In the genomic region with DNA sequence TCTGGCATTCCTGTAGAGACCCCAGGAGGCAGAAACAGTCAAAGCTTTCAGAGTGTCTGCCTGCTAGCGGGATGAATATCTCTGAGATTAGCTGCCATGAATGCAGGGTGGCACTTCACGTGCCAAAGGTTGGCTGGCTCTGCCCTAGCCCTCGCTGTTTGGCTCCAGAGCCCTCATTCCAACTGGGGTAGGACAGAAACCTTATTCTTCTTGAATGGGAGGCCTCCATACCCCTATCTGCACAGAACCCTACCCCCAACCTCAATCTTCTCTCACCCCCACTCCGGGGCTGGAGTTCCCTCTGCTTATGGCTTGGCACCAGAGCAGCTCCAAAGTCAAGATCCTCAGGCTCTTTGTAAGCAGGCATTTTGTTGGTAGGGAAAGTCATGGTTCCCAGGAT, we compare ENCODE assay signal across 19 mouse cellular contexts. TPM values are rescaled to one million over a fixed set of nuclear protein-coding genes. Genes with fewer than 3 reads are reported as not detected.
DNase-seq lines count a peak whose midpoint lies in the region; ATAC-seq and TF ChIP-seq lines count a peak whose summit lies in the region.
"Had no signal": no experiment of that assay in that cellular context is flagged by ENCODE, and none has a peak within 500 bp of the region (broad histone marks: within the 10 kb centered on the region; RNA-seq: fewer than 3 reads in every experiment).

No protein-coding gene starts in this region.

- DNase-seq in embryonic facial prominence, embryonic 14.5 days (ENCODE audit: low spot score) = no peak
- DNase-seq in embryonic facial prominence, embryonic 10.5 days (ENCODE audit: low spot score) = no peak
- DNase-seq in hindbrain, postnatal 0 days (ENCODE audit: low spot score) = no peak
- DNase-seq in hindbrain, embryonic 11.5 days (ENCODE audit: low spot score) = no peak
- DNase-seq: adrenal gland, postnatal 25 days; cerebellum, adult 18-20 months; cerebellum, adult 9-11 months; cerebellum, postnatal 36 days; gastrocnemius, adult 2 months; gastrocnemius, postnatal 25 days had no signal

- H3K4me1 ChIP-seq in embryonic facial prominence, embryonic 14.5 days (ENCODE audit: control insufficient read depth, insufficient read depth, low read length) = no peaks in the 10 kb centered on the region
- H3K4me1 ChIP-seq in embryonic facial prominence, embryonic 10.5 days = peaks cover 5% of the 10 kb centered on the region
- H3K4me1 ChIP-seq in hindbrain, postnatal 0 days (ENCODE audit: insufficient read depth, low read length) = no peaks in the 10 kb centered on the region
- no peaks in the 10 kb centered on the region for H3K4me1 ChIP-seq in hindbrain, embryonic 11.5 days (replicated peaks; ENCODE audit: control insufficient read depth, insufficient read depth, low read length)
- no peaks in the 10 kb centered on the region for H3K4me1 ChIP-seq in neural tube, embryonic 14.5 days (ENCODE audit: control insufficient read depth, insufficient read depth, low read length)
- no peaks in the 10 kb centered on the region for H3K4me1 ChIP-seq in neural tube, embryonic 15.5 days
- no peaks in the 10 kb centered on the region for H3K4me1 ChIP-seq in midbrain, embryonic 15.5 days

- H3K27ac ChIP-seq in embryonic facial prominence, embryonic 14.5 days (replicated peaks; ENCODE audit: low read depth, low read length) = no peak overlapping the region
- no peak overlapping the region for H3K27ac ChIP-seq in embryonic facial prominence, embryonic 10.5 days (replicated peaks)
- no peak overlapping the region for H3K27ac ChIP-seq in hindbrain, postnatal 0 days
- H3K27ac ChIP-seq in hindbrain, embryonic 11.5 days (ENCODE audit: low read depth, low read length) = no peak overlapping the region
- no peak overlapping the region for H3K27ac ChIP-seq in neural tube, embryonic 14.5 days (ENCODE audit: low read depth, low read length)
- H3K27ac ChIP-seq in neural tube, embryonic 15.5 days (replicated peaks) = no peak overlapping the region
- H3K27ac ChIP-seq in midbrain, embryonic 15.5 days = no peak overlapping the region
- H3K27ac ChIP-seq: hindbrain, embryonic 14.5 days had no signal

- H3K9me3 ChIP-seq in embryonic facial prominence, embryonic 14.5 days (ENCODE audit: control insufficient read depth, low read length) = no peaks in the 10 kb centered on the region
- no peaks in the 10 kb centered on the region for H3K9me3 ChIP-seq in embryonic facial prominence, embryonic 10.5 days
- no peaks in the 10 kb centered on the region for H3K9me3 ChIP-seq in hindbrain, postnatal 0 days (ENCODE audit: low read length)
- no peaks in the 10 kb centered on the region for H3K9me3 ChIP-seq in hindbrain, embryonic 11.5 days (ENCODE audit: control insufficient read depth, low read length)
- no peaks in the 10 kb centered on the region for H3K9me3 ChIP-seq in neural tube, embryonic 14.5 days (ENCODE audit: control insufficient read depth, low read length)
- no peaks in the 10 kb centered on the region for H3K9me3 ChIP-seq in neural tube, embryonic 15.5 days (replicated peaks)
- no peaks in the 10 kb centered on the region for H3K9me3 ChIP-seq in midbrain, embryonic 15.5 days
- H3K9me3 ChIP-seq: heart, embryonic 12.5 days had no signal

- no peaks in the 10 kb centered on the region for H3K27me3 ChIP-seq in embryonic facial prominence, embryonic 14.5 days (replicated peaks; ENCODE audit: control insufficient read depth, insufficient read depth, low read length)
- H3K27me3 ChIP-seq in embryonic facial prominence, embryonic 10.5 days (replicated peaks; ENCODE audit: low read depth, poor library complexity, severe bottlenecking) = no peaks in the 10 kb centered on the region
- no peaks in the 10 kb centered on the region for H3K27me3 ChIP-seq in hindbrain, postnatal 0 days (ENCODE audit: insufficient read depth, low read length)
- no peaks in the 10 kb centered on the region for H3K27me3 ChIP-seq in hindbrain, embryonic 11.5 days (ENCODE audit: control insufficient read depth, insufficient read depth, low read length)
- H3K27me3 ChIP-seq in neural tube, embryonic 14.5 days (ENCODE audit: control insufficient read depth, insufficient read depth, low read length) = no peaks in the 10 kb centered on the region
- H3K27me3 ChIP-seq in neural tube, embryonic 15.5 days (replicated peaks) = no peaks in the 10 kb centered on the region
- no peaks in the 10 kb centered on the region for H3K27me3 ChIP-seq in midbrain, embryonic 15.5 days (replicated peaks)

- WGBS in embryonic facial prominence, embryonic 14.5 days = 51% methylated on average over 4 of the region's 4 CpGs
- WGBS in embryonic facial prominence, embryonic 10.5 days = 59% methylated on average over 4 of the region's 4 CpGs
- 44% methylated on average over 4 of the region's 4 CpGs for WGBS in hindbrain, postnatal 0 days
- 64% methylated on average over 4 of the region's 4 CpGs for WGBS in hindbrain, embryonic 11.5 days
- 64% methylated on average over 4 of the region's 4 CpGs for WGBS in neural tube, embryonic 14.5 days
- 74% methylated on average over 4 of the region's 4 CpGs for WGBS in neural tube, embryonic 15.5 days
- 75% methylated on average over 4 of the region's 4 CpGs for WGBS in midbrain, embryonic 15.5 days

- peak; percentile 41; the same call in 1 of the 2 replicates for ATAC-seq in embryonic facial prominence, embryonic 14.5 days (ENCODE audit: low read depth)
- ATAC-seq in hindbrain, postnatal 0 days = 0 out of 2 replicates have a peak, but pooled peaks have one; percentile 10
- no peak for ATAC-seq in hindbrain, embryonic 11.5 days (ENCODE audit: low FRiP score)
- ATAC-seq in neural tube, embryonic 14.5 days (ENCODE audit: low read depth) = peak; percentile 28; the same call in 1 of the 2 replicates
- ATAC-seq in neural tube, embryonic 15.5 days (ENCODE audit: low FRiP score) = no peak
- no peak for ATAC-seq in midbrain, embryonic 15.5 days (replicated peaks)
- ATAC-seq: forebrain, embryonic 14.5 days; inflammation-experienced regulatory T-cells, adult 6 months had no signal

- no peak overlapping the region for H3K4me3 ChIP-seq in embryonic facial prominence, embryonic 14.5 days (ENCODE audit: low read depth, low read length)
- no peak overlapping the region for H3K4me3 ChIP-seq in embryonic facial prominence, embryonic 10.5 days
- H3K4me3 ChIP-seq in hindbrain, postnatal 0 days (ENCODE audit: low read length) = no peak overlapping the region
- H3K4me3 ChIP-seq in hindbrain, embryonic 11.5 days (ENCODE audit: low read depth, low read length) = no peak overlapping the region
- H3K4me3 ChIP-seq in neural tube, embryonic 14.5 days (ENCODE audit: low read depth, low read length) = no peak overlapping the region
- no peak overlapping the region for H3K4me3 ChIP-seq in neural tube, embryonic 15.5 days (replicated peaks)
- no peak overlapping the region for H3K4me3 ChIP-seq in midbrain, embryonic 15.5 days
- H3K4me3 ChIP-seq: gastrocnemius, adult 2 months; heart, embryonic 12.5 days had no signal

- H3K36me3 ChIP-seq in embryonic facial prominence, embryonic 14.5 days (ENCODE audit: control insufficient read depth, insufficient read depth, low read length) = no peaks in the 10 kb centered on the region
- H3K36me3 ChIP-seq in embryonic facial prominence, embryonic 10.5 days (replicated peaks) = no peaks in the 10 kb centered on the region
- no peaks in the 10 kb centered on the region for H3K36me3 ChIP-seq in hindbrain, postnatal 0 days (ENCODE audit: insufficient read depth, low read length)
- no peaks in the 10 kb centered on the region for H3K36me3 ChIP-seq in hindbrain, embryonic 11.5 days (ENCODE audit: control insufficient read depth, insufficient read depth, low read length)
- no peaks in the 10 kb centered on the region for H3K36me3 ChIP-seq in neural tube, embryonic 14.5 days (ENCODE audit: control insufficient read depth, insufficient read depth, low read length)
- H3K36me3 ChIP-seq in neural tube, embryonic 15.5 days = no peaks in the 10 kb centered on the region
- no peaks in the 10 kb centered on the region for H3K36me3 ChIP-seq in midbrain, embryonic 15.5 days (replicated peaks)
- H3K36me3 ChIP-seq: heart, embryonic 12.5 days had no signal

- TF ChIP-seq CTCF in hindbrain, postnatal 0 days (IDR thresholded peaks at IDR 0.05; ENCODE audit: low read depth) = no peak

- no peak overlapping the region for H3K4me2 ChIP-seq in embryonic facial prominence, embryonic 14.5 days (ENCODE audit: low read depth, low read length)
- no peak overlapping the region for H3K4me2 ChIP-seq in hindbrain, postnatal 0 days (ENCODE audit: low read depth, low read length)
- no peak overlapping the region for H3K4me2 ChIP-seq in hindbrain, embryonic 11.5 days (replicated peaks; ENCODE audit: low read depth, low read length)
- H3K4me2 ChIP-seq in neural tube, embryonic 14.5 days (ENCODE audit: low read depth, low read length) = no peak overlapping the region
- H3K4me2 ChIP-seq in neural tube, embryonic 15.5 days = no peak overlapping the region
- H3K4me2 ChIP-seq in midbrain, embryonic 15.5 days = no peak overlapping the region
- H3K4me2 ChIP-seq: heart, embryonic 12.5 days; hindbrain, embryonic 14.5 days had no signal

- no peak overlapping the region for H3K9ac ChIP-seq in embryonic facial prominence, embryonic 14.5 days (ENCODE audit: low read depth, low read length)
- H3K9ac ChIP-seq in hindbrain, postnatal 0 days (replicated peaks; ENCODE audit: low read length) = no peak overlapping the region
- H3K9ac ChIP-seq in hindbrain, embryonic 11.5 days (ENCODE audit: low read depth, low read length) = no peak overlapping the region
- H3K9ac ChIP-seq in neural tube, embryonic 14.5 days (replicated peaks; ENCODE audit: low read depth, low read length) = no peak overlapping the region
- no peak overlapping the region for H3K9ac ChIP-seq in neural tube, embryonic 15.5 days (replicated peaks)
- H3K9ac ChIP-seq in midbrain, embryonic 15.5 days = no peak overlapping the region
- H3K9ac ChIP-seq: heart, embryonic 12.5 days; hindbrain, embryonic 14.5 days had no signal

RNA-seq across cellular contexts. Expression of a gene that starts 19.4 kb away (rescaled TPM):
- 0.92 and 1.4 TPM in 2 replicates for polyA plus RNA-seq in embryonic facial prominence, embryonic 14.5 days (2014; fragmentation: Nextera tagmentation; extraction: Ambion mirVana)
- polyA plus RNA-seq in embryonic facial prominence, embryonic 10.5 days (2016; fragmentation: Nextera tagmentation; extraction: Ambion mirVana) = 1.6 TPM in 2 replicates
- 0.93 and 1.2 TPM in 2 replicates for total RNA-seq in hindbrain, postnatal 0 days (2014; rRNA removed)
- polyA plus RNA-seq in hindbrain, postnatal 0 days (2015; fragmentation: Nextera tagmentation; extraction: Ambion mirVana) = 0.66 and 0.73 TPM in 2 replicates
- polyA plus RNA-seq in hindbrain, embryonic 11.5 days (2014; fragmentation: Nextera tagmentation; extraction: Ambion mirVana) = 1.5 and 1.8 TPM in 2 replicates
- 1.6 and 1.9 TPM in 2 replicates for polyA plus RNA-seq in neural tube, embryonic 14.5 days (2014; fragmentation: Nextera tagmentation; extraction: Ambion mirVana)
- 1.6 and 1.8 TPM in 2 replicates for polyA plus RNA-seq in neural tube, embryonic 15.5 days (2015; fragmentation: Nextera tagmentation; extraction: Ambion mirVana)
- polyA plus RNA-seq in midbrain, embryonic 15.5 days (2015; fragmentation: Nextera tagmentation; extraction: Ambion mirVana) = 1.8 and 1.9 TPM in 2 replicates

RNA-seq across cellular contexts. Expression of a gene that starts 27.3 kb away (rescaled TPM):
- 113 and 120 TPM in 2 replicates for polyA plus RNA-seq in embryonic facial prominence, embryonic 14.5 days (2014; fragmentation: Nextera tagmentation; extraction: Ambion mirVana)
- 121 and 124 TPM in 2 replicates for polyA plus RNA-seq in embryonic facial prominence, embryonic 10.5 days (2016; fragmentation: Nextera tagmentation; extraction: Ambion mirVana)
- total RNA-seq in hindbrain, postnatal 0 days (2014; rRNA removed) = 45.5 and 63.8 TPM in 2 replicates
- polyA plus RNA-seq in hindbrain, postnatal 0 days (2015; fragmentation: Nextera tagmentation; extraction: Ambion mirVana) = 176 and 181 TPM in 2 replicates
- polyA plus RNA-seq in hindbrain, embryonic 11.5 days (2014; fragmentation: Nextera tagmentation; extraction: Ambion mirVana) = 147 and 149 TPM in 2 replicates
- polyA plus RNA-seq in neural tube, embryonic 14.5 days (2014; fragmentation: Nextera tagmentation; extraction: Ambion mirVana) = 145 and 147 TPM in 2 replicates
- 146 and 156 TPM in 2 replicates for polyA plus RNA-seq in neural tube, embryonic 15.5 days (2015; fragmentation: Nextera tagmentation; extraction: Ambion mirVana)
- 129 and 136 TPM in 2 replicates for polyA plus RNA-seq in midbrain, embryonic 15.5 days (2015; fragmentation: Nextera tagmentation; extraction: Ambion mirVana)

RNA-seq across cellular contexts. Expression of a gene that starts 27.6 kb away (rescaled TPM):
- 1,001 and 1,064 TPM in 2 replicates for polyA plus RNA-seq in embryonic facial prominence, embryonic 14.5 days (2014; fragmentation: Nextera tagmentation; extraction: Ambion mirVana)
- 992 and 1,047 TPM in 2 replicates for polyA plus RNA-seq in embryonic facial prominence, embryonic 10.5 days (2016; fragmentation: Nextera tagmentation; extraction: Ambion mirVana)
- total RNA-seq in hindbrain, postnatal 0 days (2014; rRNA removed) = 41.1 and 46.1 TPM in 2 replicates
- 600 and 645 TPM in 2 replicates for polyA plus RNA-seq in hindbrain, postnatal 0 days (2015; fragmentation: Nextera tagmentation; extraction: Ambion mirVana)
- polyA plus RNA-seq in hindbrain, embryonic 11.5 days (2014; fragmentation: Nextera tagmentation; extraction: Ambion mirVana) = 988 and 1,016 TPM in 2 replicates
- 584 and 610 TPM in 2 replicates for polyA plus RNA-seq in neural tube, embryonic 14.5 days (2014; fragmentation: Nextera tagmentation; extraction: Ambion mirVana)
- 636 TPM in 2 replicates for polyA plus RNA-seq in neural tube, embryonic 15.5 days (2015; fragmentation: Nextera tagmentation; extraction: Ambion mirVana)
- 523 and 527 TPM in 2 replicates for polyA plus RNA-seq in midbrain, embryonic 15.5 days (2015; fragmentation: Nextera tagmentation; extraction: Ambion mirVana)

RNA-seq across cellular contexts. Expression of a gene that starts 46.1 kb away (rescaled TPM):
- 15.3 and 18.7 TPM in 2 replicates for polyA plus RNA-seq in embryonic facial prominence, embryonic 14.5 days (2014; fragmentation: Nextera tagmentation; extraction: Ambion mirVana)
- 1.3 and 1.9 TPM in 2 replicates for polyA plus RNA-seq in embryonic facial prominence, embryonic 10.5 days (2016; fragmentation: Nextera tagmentation; extraction: Ambion mirVana)
- 7.5 and 8.8 TPM in 2 replicates for total RNA-seq in hindbrain, postnatal 0 days (2014; rRNA removed)
- 2.7 and 3.3 TPM in 2 replicates for polyA plus RNA-seq in hindbrain, postnatal 0 days (2015; fragmentation: Nextera tagmentation; extraction: Ambion mirVana)
- 1.6 and 2.5 TPM in 2 replicates for polyA plus RNA-seq in hindbrain, embryonic 11.5 days (2014; fragmentation: Nextera tagmentation; extraction: Ambion mirVana)
- polyA plus RNA-seq in neural tube, embryonic 14.5 days (2014; fragmentation: Nextera tagmentation; extraction: Ambion mirVana) = 0.94 and 13.4 TPM in 2 replicates
- 7.1 and 8.4 TPM in 2 replicates for polyA plus RNA-seq in neural tube, embryonic 15.5 days (2015; fragmentation: Nextera tagmentation; extraction: Ambion mirVana)
- polyA plus RNA-seq in midbrain, embryonic 15.5 days (2015; fragmentation: Nextera tagmentation; extraction: Ambion mirVana) = 3.6 and 4.6 TPM in 2 replicates
- total RNA-seq: granulocyte monocyte progenitor cell, adult 5-6 weeks had no signal
- polyA plus RNA-seq: C2C12 had no signal

RNA-seq across cellular contexts. Expression of a gene that starts 50.3 kb away (rescaled TPM):
- 1.2 and 1.7 TPM in 2 replicates for polyA plus RNA-seq in embryonic facial prominence, embryonic 14.5 days (2014; fragmentation: Nextera tagmentation; extraction: Ambion mirVana)
- polyA plus RNA-seq in embryonic facial prominence, embryonic 10.5 days (2016; fragmentation: Nextera tagmentation; extraction: Ambion mirVana) = 4.9 and 8.5 TPM in 2 replicates
- total RNA-seq in hindbrain, postnatal 0 days (2014; rRNA removed) = 9.0 and 11.1 TPM in 2 replicates
- 1.6 and 1.8 TPM in 2 replicates for polyA plus RNA-seq in hindbrain, postnatal 0 days (2015; fragmentation: Nextera tagmentation; extraction: Ambion mirVana)
- polyA plus RNA-seq in hindbrain, embryonic 11.5 days (2014; fragmentation: Nextera tagmentation; extraction: Ambion mirVana) = 5.0 and 6.6 TPM in 2 replicates
- polyA plus RNA-seq in neural tube, embryonic 14.5 days (2014; fragmentation: Nextera tagmentation; extraction: Ambion mirVana) = 3.3 and 5.7 TPM in 2 replicates
- 2.3 TPM in 2 replicates for polyA plus RNA-seq in neural tube, embryonic 15.5 days (2015; fragmentation: Nextera tagmentation; extraction: Ambion mirVana)
- 1.6 and 1.8 TPM in 2 replicates for polyA plus RNA-seq in midbrain, embryonic 15.5 days (2015; fragmentation: Nextera tagmentation; extraction: Ambion mirVana)

Comparison
In these comparisons a context has a peak if more than half of its experiments do, and no peak if none do; other contexts are left out.
1. ATAC-seq: peak in embryonic facial prominence, embryonic 14.5 days (single experiment), hindbrain, postnatal 0 days (single experiment) and neural tube, embryonic 14.5 days (single experiment); none in hindbrain, embryonic 11.5 days (single experiment), neural tube, embryonic 15.5 days (single experiment) and midbrain, embryonic 15.5 days (single experiment).